Mouse (Mus musculus): ENCODE results near the gene B230219D22Rik. TPM values are rescaled to one million over a fixed set of nuclear protein-coding genes. Genes with fewer than 3 reads are reported as not detected.

The B230219D22Rik gene
- total RNA-seq, 2 experiments from 2014 or later, result 70.9 to 73.2 TPM

DNA sequence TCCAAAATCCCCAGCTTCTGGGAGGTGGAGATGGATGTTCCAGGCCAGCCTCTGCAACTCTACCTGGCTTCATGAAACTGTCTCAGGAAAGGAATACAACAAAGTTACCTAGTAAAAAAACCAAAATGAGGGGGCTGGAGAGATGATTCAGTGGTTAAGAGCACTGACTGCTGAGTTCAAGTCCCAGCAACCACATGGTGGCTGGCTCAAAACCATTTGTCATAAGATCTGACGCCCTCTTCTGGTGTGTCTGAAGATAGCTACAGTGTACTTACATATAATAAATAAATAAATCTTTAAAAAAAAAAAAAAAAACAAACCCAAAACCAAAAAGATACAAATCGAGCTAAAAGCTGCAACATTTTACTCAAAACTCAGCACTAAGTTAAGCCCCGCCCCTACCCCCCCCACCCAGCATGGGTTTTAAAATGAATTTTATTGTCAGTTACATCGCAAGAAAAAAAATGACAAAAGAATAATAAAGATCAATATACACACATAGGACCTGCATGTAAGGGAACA, 33.7 kb downstream of the B230219D22Rik start:
- DNase-seq (ENCODE audit: low spot score in 2 of 2), result no peak

DNA sequence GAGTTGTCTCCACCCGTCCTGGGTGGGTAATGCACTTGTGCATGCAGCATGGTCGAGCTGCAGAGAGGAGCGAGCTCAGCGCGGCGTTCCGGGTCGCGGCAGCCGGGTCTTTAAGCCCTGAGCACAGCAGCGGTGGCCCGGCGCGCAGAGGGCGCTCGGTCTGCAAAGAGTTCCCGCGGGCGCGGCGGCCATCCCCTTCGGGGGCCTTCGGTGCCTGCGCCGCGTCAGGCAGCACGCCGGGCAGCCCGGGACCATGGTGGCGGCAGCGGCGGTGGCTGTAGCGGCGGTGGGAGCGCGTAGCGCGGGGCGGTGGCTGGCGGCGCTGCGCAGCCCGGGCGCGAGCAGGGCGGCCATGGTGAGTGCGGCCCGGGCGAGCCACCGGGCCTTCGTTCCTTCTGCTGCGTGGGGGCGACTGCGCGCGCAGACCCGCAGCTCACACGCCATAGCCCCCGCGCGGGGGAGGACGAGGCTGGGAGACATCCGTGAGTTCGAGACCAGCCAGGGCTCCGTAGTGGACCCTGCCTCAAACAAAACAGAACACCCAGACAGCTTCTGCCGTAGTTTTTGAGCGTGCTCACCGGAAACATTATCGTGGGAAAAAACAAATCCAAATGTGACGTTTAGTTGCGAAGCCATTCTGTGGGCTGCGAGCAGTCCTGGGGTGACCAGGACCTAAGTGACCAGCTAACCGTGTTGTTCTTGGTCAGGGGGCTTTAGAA, 34.4 kb downstream of the B230219D22Rik start, which contains the start of gene Pcbd2:
Gene Pcbd2, plus strand, starts transcription at position 249 of the 719 bp plus-strand sequence.
- DNase-seq (ENCODE audit: low spot score in 2 of 2), result peak; percentile 66 to 83

- peak; percentile 39 to 53 for DNase-seq (ENCODE audit: low spot score in 2 of 2)
Observed at GRCm38 (mm10) chr13:55727839-55728238, 34.9 kb downstream of the B230219D22Rik start.

GRCm38 (mm10) chr13:55730716-55731115, 37.8 kb downstream of the B230219D22Rik start:
- no peak for DNase-seq (ENCODE audit: low spot score in 2 of 2)

DNA sequence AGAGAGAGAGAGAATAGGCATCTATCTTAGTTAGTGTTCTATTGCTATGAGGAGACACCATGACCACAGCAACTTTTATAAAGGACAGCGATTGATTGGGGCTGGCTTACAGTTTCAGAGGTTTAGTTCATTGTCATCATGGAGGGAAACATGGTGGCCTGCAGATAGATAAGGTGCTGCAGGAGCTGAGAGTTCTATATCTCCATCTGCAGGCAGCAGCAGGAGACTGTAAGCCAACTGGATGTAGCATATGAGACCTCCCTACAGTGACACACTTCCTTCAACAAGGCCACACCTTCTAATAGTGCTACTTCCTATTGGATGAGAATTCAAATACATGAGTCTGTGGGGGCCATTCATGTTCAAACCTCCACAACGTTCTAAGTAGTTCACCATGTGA, 39.2 kb downstream of the B230219D22Rik start:
- DNase-seq (ENCODE audit: low spot score in 2 of 2), result no peak

DNA sequence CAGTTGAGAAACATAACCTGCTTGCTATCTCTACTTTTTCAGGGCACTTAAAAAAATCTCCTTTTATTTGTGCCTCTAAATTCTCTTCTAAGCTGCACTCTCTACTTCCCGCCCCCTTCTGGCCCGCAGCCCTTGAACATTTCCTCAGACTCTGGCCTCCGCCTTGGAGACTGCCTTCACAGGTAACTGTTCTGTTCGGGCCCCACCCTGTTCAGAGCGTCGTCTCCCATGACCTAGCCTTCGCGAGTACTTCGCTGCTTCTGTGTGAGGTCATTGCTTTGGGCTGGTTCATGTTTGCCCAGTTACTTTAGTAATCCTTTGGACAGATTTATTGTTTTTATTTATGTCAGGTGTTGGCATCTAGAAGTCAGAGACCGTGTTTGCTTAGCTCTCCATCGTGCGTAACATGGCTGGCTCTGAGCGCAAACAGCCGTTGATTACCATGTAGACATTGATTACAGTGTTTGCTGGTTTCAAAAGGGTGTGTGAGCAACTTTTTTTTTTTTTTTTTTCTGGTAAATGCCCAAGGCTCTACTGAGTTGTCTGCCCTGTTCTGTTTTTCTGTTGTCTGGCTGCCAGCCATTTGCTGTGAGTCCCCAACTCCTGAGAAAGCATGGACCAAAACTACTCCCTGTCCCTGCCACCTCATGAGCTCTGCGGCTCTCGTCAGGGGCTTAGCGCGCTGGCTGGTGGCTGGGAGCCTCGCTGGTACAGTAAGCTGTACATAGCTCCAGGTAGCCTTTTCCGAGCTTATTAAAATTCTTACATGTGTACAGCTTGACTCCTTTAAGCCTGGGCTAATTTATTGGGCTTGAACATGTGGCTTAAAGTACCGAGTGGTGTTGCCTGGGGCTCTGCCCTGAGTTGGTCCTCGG, 40.9 kb downstream of the B230219D22Rik start:
- DNase-seq (ENCODE audit: low spot score in 2 of 2), result no peak

GRCm38 (mm10) chr13:55737885-55738284, 45.0 kb downstream of the B230219D22Rik start:
- DNase-seq (ENCODE audit: low spot score in 2 of 2), result no peak

DNA sequence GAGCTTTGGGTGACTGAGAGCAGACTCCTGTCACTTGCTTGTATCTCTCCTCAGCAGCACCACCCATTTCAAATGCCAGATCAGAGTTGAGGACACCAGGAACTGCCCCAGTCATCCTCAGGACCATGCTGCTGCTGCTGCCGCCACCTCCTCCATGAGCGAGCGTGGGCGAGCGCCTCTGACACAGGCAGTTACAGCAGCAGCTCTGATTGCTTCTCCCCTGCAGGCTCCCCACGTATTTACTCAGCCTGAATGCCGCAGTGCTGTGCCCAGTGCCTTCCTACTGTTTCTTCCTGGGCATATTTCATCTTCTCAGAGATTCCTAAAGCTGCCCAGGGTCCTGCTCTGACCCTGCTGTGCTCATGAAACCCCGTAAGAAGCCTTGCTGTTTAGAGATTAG, 49.4 kb downstream of the B230219D22Rik start:
- peak; percentile 22 to 44 for DNase-seq (ENCODE audit: low spot score in 2 of 2)

Other genes with a start within 250 kb of the B230219D22Rik start
- gene Grk6, start 248.1 kb upstream of the B230219D22Rik start, total RNA-seq (2021), result 10 to 100 TPM; 63.2 to 64.6 TPM
- gene Prr7, start 228.9 kb upstream of the B230219D22Rik start, total RNA-seq (2021), result 10 to 100 TPM; 66.6 to 70.1 TPM
- 100 to 1,000 TPM; 263 to 271 TPM for gene Dbn1, start 205.0 kb upstream of the B230219D22Rik start, total RNA-seq (2021)
- 100 to 1,000 TPM in 1 of 2 experiments, 10 to 100 TPM in 1; 91.7 to 101 TPM for gene Pdlim7, start 179.4 kb upstream of the B230219D22Rik start, total RNA-seq (2021)
- gene Dok3, start 163.8 kb upstream of the B230219D22Rik start, total RNA-seq (2021), result 10 to 100 TPM in 1 of 2 experiments, 1 to 10 TPM in 1; 9.1 to 12.2 TPM
- gene Ddx41, start 156.5 kb upstream of the B230219D22Rik start, total RNA-seq (2021), result 10 to 100 TPM; 52.2 to 62.0 TPM
- gene Fam193b, start 122.0 kb upstream of the B230219D22Rik start, total RNA-seq (2021), result 10 to 100 TPM; 77.0 to 81.8 TPM
- gene Tmed9, start 119.4 kb upstream of the B230219D22Rik start, total RNA-seq (2021), result 100 to 1,000 TPM; 133 to 142 TPM
- 10 to 100 TPM; 27.2 TPM for gene B4galt7, start 93.2 kb upstream of the B230219D22Rik start, total RNA-seq (2021)
- 10 to 100 TPM; 37.1 to 43.7 TPM for gene Caml, start 70.1 kb upstream of the B230219D22Rik start, total RNA-seq (2021)
- gene Ddx46, start 58.1 kb upstream of the B230219D22Rik start, total RNA-seq (2021), result 10 to 100 TPM; 40.3 to 45.4 TPM
- 10 to 100 TPM; 77.1 to 84.5 TPM for gene Txndc15, start 21.5 kb downstream of the B230219D22Rik start, total RNA-seq (2021)
- gene Pcbd2, start 34.2 kb downstream of the B230219D22Rik start, total RNA-seq (2021), result 10 to 100 TPM; 28.1 to 29.8 TPM
- gene Catsper3, start 91.4 kb downstream of the B230219D22Rik start, total RNA-seq (2021), result under 1 TPM in 1 of 2 experiments, not detected in 1; 0.37 TPM
- gene Pitx1, start 143.1 kb downstream of the B230219D22Rik start, total RNA-seq (2021), result not detected

Data from left cerebral cortex, adult 18-20 months (tissue).